Mouse (Mus musculus) kidney, adult 8-10 months (tissue): ENCODE data around the gene Fbln2.
A peak's percentile ranks its signal among the peaks of the same experiment; 100 is the strongest.
"Not testable (repeated sequence)": the region's sequence is repeated elsewhere in the genome, so short reads cannot be mapped to it uniquely, and the experiment has no call there.

Experiments used
- DNase-seq, 2 experiments: peaks; one replicate each; pipeline ENCODE4 v3.0.0; 2022

Fbln2 gene

GRCm38 (mm10) chr6:91212155-91212554 is at the start of gene Fbln2:
TSS of gene Fbln2 (plus strand) at chr6:91212455.
- not testable (repeated sequence) for DNase-seq

DNA sequence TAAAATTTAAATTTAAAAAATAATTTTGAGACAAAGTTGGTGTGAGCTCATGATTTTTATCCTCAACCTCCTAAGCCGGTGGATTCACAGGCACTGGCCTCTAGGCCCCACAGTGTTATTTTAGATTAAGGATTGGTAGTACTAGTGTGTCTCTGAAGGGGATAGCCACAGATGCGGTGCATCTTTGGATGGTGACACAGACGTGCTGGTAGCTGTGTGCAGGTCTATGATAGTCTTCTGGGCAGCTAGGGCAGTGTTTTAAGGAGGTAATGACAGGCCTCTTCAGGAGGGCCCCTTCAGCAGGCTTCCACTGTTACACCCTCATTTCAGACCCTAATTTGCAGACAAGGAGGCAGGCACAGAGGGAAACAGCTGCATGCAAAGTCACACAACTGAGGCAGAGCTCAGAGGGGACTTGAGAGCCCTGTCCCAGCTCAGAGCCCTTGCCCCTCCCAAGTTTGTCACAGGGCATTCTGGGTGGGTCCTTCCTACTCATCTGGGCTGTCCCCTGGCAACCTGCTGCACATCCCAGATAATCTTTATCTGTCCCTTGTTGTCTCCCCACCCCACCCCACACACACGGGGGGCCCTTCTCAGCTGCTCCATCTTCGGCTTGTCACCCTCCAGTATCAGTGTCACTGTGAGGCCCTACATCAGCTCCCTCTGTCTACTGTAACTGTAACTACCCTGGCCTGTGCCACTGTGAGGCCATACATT is 48.9 kb upstream of the Fbln2 start:
- no peak for DNase-seq

DNA sequence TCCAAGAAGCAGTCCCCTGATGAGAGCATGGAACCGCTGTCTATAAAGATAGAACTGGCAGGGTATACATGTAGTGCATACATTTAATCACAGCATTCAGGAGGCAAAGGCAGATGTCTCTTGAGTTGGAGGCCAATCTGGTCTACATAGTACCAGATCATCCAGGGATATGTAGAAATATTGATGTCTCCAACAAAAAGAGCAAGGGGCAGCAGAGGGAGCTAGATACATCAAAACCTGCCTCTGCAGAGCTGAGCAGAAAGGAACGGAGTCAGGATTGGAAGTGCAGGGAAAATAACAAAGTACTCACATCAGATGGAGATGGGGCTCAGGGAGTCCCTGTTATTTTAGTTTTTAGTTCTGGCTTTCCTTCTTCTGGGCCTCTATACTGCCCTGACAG is 47.7 kb upstream of the Fbln2 start:
- DNase-seq: no peak

DNA sequence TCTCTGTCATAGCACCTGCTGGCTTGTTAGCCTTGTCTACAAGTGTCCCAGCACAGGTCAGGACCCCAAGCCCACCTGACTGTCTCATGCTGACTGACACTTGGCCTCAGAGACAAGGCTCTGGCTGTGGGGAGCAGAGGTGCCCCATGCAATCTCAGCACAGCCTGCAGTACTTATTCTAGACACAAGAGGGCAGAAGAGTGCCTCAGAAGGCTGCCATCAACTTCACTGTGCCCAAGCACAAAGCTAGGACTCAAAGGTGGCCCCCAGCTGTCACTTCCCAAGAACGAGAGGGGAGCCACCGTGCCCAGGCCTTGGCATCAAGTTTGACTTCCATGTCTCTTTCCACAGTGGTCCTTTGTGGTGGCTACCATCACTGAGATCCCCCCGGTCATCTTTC is 47.0 kb upstream of the Fbln2 start:
- peak; percentile 40 to 76 for DNase-seq

DNA sequence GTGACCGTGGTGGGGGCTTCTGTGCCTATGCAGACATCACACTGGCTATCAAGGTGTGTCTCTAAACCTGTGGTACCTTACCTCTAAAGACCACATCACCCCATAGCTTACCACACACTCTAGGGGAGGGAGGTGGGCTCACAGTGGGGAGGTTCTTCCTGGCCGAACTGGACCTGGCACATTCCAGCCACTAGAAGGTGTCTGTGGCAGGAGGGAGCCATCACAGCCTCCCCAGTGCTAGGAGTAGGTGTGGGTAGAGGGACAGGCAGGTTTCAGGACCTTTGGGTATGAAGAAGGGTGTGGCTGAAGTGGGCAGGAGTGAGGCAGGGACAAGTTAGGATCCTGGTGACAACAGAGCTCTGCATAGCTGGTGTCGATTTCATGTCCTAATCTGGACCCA is 44.4 kb upstream of the Fbln2 start:
- DNase-seq: no peak

- DNase-seq: no peak
Observed at GRCm38 (mm10) chr6:91169129-91169528, 43.1 kb upstream of the Fbln2 start.

DNA sequence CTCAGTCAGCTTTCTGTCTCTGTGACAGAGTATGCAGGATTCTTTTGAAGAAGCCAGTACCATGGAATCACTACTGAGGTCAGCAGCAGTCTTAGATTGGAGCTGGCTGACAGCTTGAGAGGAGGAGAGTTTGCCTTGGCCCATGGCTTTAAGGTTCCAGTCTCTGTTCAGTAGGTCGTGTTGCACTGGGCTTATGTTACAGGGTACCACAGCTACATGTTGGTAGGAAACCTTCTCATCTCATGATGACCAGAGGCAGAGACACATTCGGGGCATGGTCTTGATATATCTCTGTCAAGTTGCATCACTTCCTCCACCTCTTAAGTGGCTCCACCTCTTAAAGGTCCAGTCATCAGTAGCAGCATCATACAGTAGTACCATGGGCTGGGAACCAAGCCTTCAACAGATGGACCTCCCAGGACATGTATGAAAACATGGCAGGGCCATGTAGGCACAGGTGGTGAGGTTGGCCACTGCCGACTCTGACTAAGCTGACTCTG is 40.8 kb upstream of the Fbln2 start:
- no peak for DNase-seq

DNA sequence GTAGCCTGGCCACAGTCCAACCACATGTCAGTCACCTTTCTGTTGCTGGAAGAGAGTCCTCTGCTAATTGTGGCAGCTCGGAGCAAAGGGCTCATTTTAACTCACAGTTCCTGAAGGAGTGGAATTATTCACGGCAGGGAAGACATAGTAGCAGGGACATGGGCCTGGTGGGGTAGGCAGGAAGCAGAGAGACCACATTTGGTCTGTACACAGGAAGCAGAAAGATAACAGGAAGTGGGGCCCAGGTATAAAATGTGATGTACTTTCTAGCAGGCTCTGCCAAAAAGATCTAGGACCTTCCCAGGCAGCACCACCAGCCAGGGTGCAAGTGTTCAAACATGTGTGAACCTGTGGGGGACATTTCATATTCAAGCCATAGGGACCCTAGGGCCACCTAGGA is 39.9 kb upstream of the Fbln2 start:
- DNase-seq: no peak

DNA sequence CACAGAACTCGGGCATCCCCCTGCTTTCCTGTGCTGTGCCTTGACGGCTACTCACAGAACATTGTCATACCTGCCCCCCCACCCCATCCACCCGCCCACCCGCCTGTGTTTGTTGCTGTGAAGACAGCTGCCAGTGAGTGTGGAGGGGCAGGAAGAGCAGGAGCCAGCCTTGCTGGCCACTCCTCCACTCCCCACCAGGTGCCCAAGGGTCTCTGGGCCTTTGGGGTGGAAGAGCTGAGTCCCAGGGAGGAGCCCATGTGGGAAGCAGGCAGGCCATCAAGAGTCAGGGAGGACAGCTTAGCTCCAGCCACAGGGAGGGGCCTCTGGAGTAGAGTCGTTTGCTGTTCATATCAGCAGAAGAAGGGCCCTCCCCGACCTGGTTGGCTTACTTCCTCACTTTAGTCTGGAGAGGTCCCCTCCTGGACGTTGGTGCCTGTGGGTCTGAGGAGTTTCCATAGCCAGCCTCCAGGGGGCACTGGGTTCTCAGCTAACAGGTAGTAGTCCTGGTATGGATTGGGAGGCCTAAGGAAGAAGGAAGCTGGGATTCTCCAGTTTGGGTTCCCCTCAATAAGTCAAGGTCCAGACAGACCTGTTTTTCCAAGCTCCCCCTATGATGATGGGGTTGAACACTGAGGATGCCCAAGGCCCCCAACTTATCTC is 38.9 kb upstream of the Fbln2 start:
- peak; percentile 31 to 49 for DNase-seq

GRCm38 (mm10) chr6:91174211-91174610 is 38.0 kb upstream of the Fbln2 start:
- DNase-seq: peak in 1 of 2 experiments; percentile 8

GRCm38 (mm10) chr6:91180767-91181171 is 31.5 kb upstream of the Fbln2 start:
- no peak for DNase-seq

GRCm38 (mm10) chr6:91181320-91181719 is 30.9 kb upstream of the Fbln2 start:
- DNase-seq: peak; percentile 63 to 72

GRCm38 (mm10) chr6:91182075-91182490 is 30.2 kb upstream of the Fbln2 start:
- DNase-seq: no peak

GRCm38 (mm10) chr6:91183041-91183440 is 29.2 kb upstream of the Fbln2 start:
- no peak for DNase-seq

DNA sequence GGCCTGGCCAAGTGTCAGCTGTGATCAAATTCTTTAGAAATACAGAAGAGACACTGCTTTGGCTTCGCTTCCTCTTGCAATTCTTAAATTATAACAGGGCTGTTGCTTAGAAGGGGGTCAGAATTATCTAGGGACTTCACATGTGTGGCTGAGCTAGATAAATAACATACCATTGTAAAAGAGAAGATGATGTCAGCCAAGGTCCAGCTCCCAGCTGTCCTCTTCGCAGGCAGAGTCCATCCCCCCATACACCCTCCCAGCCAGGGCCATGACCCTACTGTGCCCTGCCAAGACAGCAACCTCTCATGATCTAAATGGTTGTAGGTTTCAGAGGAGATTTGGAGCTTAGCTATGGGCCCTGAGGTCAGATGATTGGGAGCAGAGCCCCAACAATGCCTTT is 28.3 kb upstream of the Fbln2 start:
- DNase-seq: no peak

DNA sequence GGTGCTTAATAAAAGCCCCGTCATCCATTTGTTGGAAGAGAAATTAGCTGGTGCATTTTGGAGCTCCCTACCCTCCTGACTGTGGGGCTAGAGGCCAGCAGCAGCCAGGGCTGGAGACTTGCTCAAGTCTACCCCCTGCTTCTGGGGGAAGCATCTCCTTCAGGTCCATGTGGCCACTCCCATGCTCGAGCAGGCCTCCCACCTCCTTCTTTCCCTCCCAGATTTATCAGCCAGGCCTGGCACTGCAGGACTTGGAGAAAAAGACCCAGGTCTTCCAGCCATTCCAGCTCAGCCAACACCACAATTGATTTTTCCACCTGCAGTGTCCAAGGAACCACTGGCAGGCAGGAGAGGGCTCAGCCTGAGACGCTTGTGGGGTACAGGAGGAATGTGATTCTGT is 27.5 kb upstream of the Fbln2 start:
- DNase-seq: no peak

- no peak for DNase-seq
Observed at GRCm38 (mm10) chr6:91185502-91185901, 26.8 kb upstream of the Fbln2 start.

DNA sequence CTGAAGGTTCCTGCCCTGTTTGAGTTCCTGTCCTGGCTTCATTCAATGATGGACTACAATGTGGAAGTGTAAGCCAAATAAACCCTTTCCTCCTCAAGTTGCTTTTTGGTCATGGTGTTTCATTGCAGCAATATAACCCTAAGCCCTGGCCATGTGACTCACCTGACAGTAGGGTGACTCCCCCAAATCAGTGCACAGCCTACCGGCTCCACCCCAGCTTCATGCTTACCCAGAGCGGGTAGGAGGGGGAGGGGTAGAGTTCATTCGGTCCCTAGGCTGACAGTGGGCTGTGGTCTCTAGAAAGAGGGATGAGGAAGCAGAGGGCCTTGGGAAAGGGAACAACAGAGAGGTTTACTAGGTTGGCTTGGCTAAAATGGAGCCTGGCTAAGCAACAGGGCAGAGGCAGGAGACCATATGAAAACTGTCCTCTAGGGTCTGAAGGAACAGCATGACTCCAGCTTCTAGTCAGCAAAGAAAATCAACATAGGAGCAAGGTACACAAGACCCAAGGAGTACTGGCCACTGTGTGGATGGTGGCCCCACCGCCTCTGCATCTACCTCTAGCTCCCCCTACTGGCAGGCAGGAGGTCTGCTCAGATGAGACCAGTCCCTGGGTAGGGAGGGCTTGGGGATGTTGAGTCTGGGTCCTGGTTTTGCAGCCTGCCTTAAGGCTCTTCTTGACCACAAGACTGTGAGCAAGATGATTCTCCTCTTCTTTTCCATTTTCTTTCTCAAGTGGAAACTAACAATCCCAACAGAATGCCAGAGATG is 25.9 kb upstream of the Fbln2 start:
- DNase-seq: no peak

- no peak for DNase-seq
Observed at GRCm38 (mm10) chr6:91186934-91187333, 25.3 kb upstream of the Fbln2 start.

DNA sequence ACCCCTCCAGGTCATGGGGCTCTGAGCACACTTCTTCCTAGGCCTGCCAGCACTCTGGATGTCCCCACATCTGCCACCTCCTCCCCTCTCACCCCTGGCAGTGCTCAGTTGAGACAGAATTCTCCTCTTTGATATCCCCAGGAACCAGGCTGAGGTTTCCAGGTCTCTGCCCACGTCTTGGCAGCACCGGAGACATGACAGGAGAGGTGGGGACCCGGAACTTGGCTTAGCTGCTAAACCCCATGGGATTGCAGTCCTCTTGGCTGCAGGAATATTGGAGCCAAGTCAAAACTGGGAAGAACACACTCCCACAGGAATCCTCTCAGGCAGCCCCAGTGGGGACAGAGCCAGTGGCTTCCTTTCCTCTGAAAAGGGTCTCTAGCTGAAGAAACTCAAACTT is 24.4 kb upstream of the Fbln2 start:
- no peak for DNase-seq

GRCm38 (mm10) chr6:91189971-91190370 is 22.3 kb upstream of the Fbln2 start:
- DNase-seq: no peak

- DNase-seq: no peak
Observed at GRCm38 (mm10) chr6:91191465-91191864, 20.8 kb upstream of the Fbln2 start.

- DNase-seq: no peak
Observed at GRCm38 (mm10) chr6:91192421-91192820, 19.8 kb upstream of the Fbln2 start.
